16 mouse cellular contexts compared by ENCODE assay signal in genomic region chr1:138174143-138174542, GRCm38 (mm10). TPM values are rescaled to one million over a fixed set of nuclear protein-coding genes. Genes with fewer than 3 reads are reported as not detected.
DNase-seq lines count a peak whose midpoint lies in the region; ATAC-seq and TF ChIP-seq lines count a peak whose summit lies in the region.
"Had no signal": no experiment of that assay in that cellular context is flagged by ENCODE, and none has a peak within 500 bp of the region (broad histone marks: within the 10 kb centered on the region; RNA-seq: fewer than 3 reads in every experiment).

No protein-coding gene starts in this region.

- no peaks in the 10 kb centered on the region for H3K27me3 ChIP-seq in heart, embryonic 15.5 days
- no peaks in the 10 kb centered on the region for H3K27me3 ChIP-seq in intestine, embryonic 16.5 days (replicated peaks; ENCODE audit: control insufficient read depth, insufficient read depth, low read length)
- H3K27me3 ChIP-seq: hindbrain, embryonic 13.5 days; limb, embryonic 13.5 days had no signal

- 75% methylated on average over 4 of the region's 4 CpGs for WGBS in heart, embryonic 15.5 days
- WGBS in macrophage (ENCODE audit: missing documents): 0% methylated on average over 4 of the region's 4 CpGs
- 83% methylated on average over 4 of the region's 4 CpGs for WGBS in intestine, embryonic 16.5 days

- H3K79me2 ChIP-seq in macrophage (ENCODE audit: inconsistent target): peaks cover 59% of the 10 kb centered on the region

- no peaks in the 10 kb centered on the region for H3K36me3 ChIP-seq in heart, embryonic 15.5 days
- H3K36me3 ChIP-seq in macrophage (ENCODE audit: inconsistent target): peaks cover 3% of the 10 kb centered on the region; the same call in 1 of the 2 replicates
- H3K36me3 ChIP-seq in intestine, embryonic 16.5 days (ENCODE audit: control insufficient read depth, insufficient read depth, low read length): no peaks in the 10 kb centered on the region
- H3K36me3 ChIP-seq: hindbrain, embryonic 13.5 days; limb, embryonic 13.5 days had no signal

- TF ChIP-seq POLR2A in bone marrow macrophage, adult 2 months (IDR thresholded peaks at IDR 0.05; ENCODE audit: borderline replicate concordance, low read depth, low read length): no peak

- H3K4me1 ChIP-seq in heart, embryonic 15.5 days (replicated peaks): no peaks in the 10 kb centered on the region
- H3K4me1 ChIP-seq in bone marrow macrophage, adult 2 months (ENCODE audit: control insufficient read depth, insufficient read depth, low read length): peaks cover 20% of the 10 kb centered on the region
- no peaks in the 10 kb centered on the region for H3K4me1 ChIP-seq in intestine, embryonic 16.5 days (ENCODE audit: control insufficient read depth, insufficient read depth, low read length)
- H3K4me1 ChIP-seq: hindbrain, embryonic 13.5 days; limb, embryonic 13.5 days had no signal

- H3K9ac ChIP-seq in heart, embryonic 15.5 days: no peak overlapping the region
- no peak overlapping the region for H3K9ac ChIP-seq in intestine, embryonic 16.5 days (ENCODE audit: low read depth, low read length)
- H3K9ac ChIP-seq: hindbrain, embryonic 13.5 days; limb, embryonic 13.5 days had no signal

- no peak for ATAC-seq in heart, embryonic 15.5 days (replicated peaks; ENCODE audit: insufficient number of reproducible peaks, insufficient read depth, low FRiP score, low read depth)
- ATAC-seq in intestine, embryonic 16.5 days: no peak

- H3K4me2 ChIP-seq in heart, embryonic 15.5 days: no peak overlapping the region
- no peak overlapping the region for H3K4me2 ChIP-seq in intestine, embryonic 16.5 days (ENCODE audit: low read depth, low read length)
- H3K4me2 ChIP-seq: hindbrain, embryonic 13.5 days; limb, embryonic 13.5 days had no signal

- no peak for DNase-seq in heart, adult 9 months (ENCODE audit: low spot score in 2 of 2)
- peak; percentile 49 for DNase-seq in 416B (ENCODE audit: low read depth)
- DNase-seq in ovary, postnatal 14 days (ENCODE audit: low spot score): no peak
- no peak for DNase-seq in left cerebral cortex, adult 18-20 months (ENCODE audit: low spot score in 2 of 2)
- DNase-seq: adrenal gland, postnatal 36 days; cerebellum, adult 11 months; gastrocnemius, postnatal 25 days; kidney, adult 18-20 months; kidney, postnatal 4 days; lung, postnatal 14 days had no signal

- peak overlapping the region; percentile 18; the same call in 1 of the 2 replicates for H3K4me3 ChIP-seq in heart, embryonic 15.5 days
- H3K4me3 ChIP-seq in bone marrow macrophage, adult 2 months (ENCODE audit: insufficient read depth, low read length): peak overlapping the region; percentile 86
- peak overlapping the region; percentile 83 for H3K4me3 ChIP-seq in macrophage (ENCODE audit: inconsistent target)
- no peak overlapping the region for H3K4me3 ChIP-seq in intestine, embryonic 16.5 days (ENCODE audit: low read length)
- H3K4me3 ChIP-seq: hindbrain, embryonic 13.5 days; limb, embryonic 13.5 days had no signal

- no peak overlapping the region for H3K27ac ChIP-seq in heart, embryonic 15.5 days
- H3K27ac ChIP-seq in bone marrow macrophage, adult 2 months (ENCODE audit: insufficient read depth, low read depth, low read length): peak overlapping the region; percentile 97
- H3K27ac ChIP-seq in macrophage: peak overlapping the region; percentile 97
- H3K27ac ChIP-seq in intestine, embryonic 16.5 days (ENCODE audit: low read length): no peak overlapping the region
- H3K27ac ChIP-seq: hindbrain, embryonic 13.5 days; limb, embryonic 13.5 days had no signal

- no peaks in the 10 kb centered on the region for H3K9me3 ChIP-seq in heart, embryonic 15.5 days (replicated peaks)
- no peaks in the 10 kb centered on the region for H3K9me3 ChIP-seq in intestine, embryonic 16.5 days (ENCODE audit: control insufficient read depth, low read length)
- H3K9me3 ChIP-seq: hindbrain, embryonic 13.5 days; limb, embryonic 13.5 days had no signal

- TF ChIP-seq CTCF in bone marrow macrophage, adult 2 months (IDR thresholded peaks at IDR 0.05; ENCODE audit: low read depth, low read length): no peak

RNA-seq across cellular contexts. Expression of gene Ptprc, which starts 1.4 kb away (rescaled TPM):
- polyA plus RNA-seq in heart, embryonic 15.5 days (2015; fragmentation: Nextera tagmentation; extraction: Ambion mirVana): 2.6 and 12.9 TPM in 2 replicates
- polyA plus RNA-seq in bone marrow macrophage, adult 2 months (2012; ENCODE audit: insufficient read depth, insufficient read length, missing spikeins): 565 and 582 TPM in 2 replicates
- 1,000 to 10,000 TPM in 25 of 26 experiments, 100 to 1,000 TPM in 1; 921 to 3,220 (median 1,884) TPM for total RNA-seq in macrophage (2018; cell fraction: chromatin; rRNA removed)
- total RNA-seq in macrophage (2018; cell fraction: cytosol; rRNA removed): 100 to 1,000 TPM; 188 to 418 (median 295) TPM
- 1,000 to 10,000 TPM in 25 of 26 experiments, 100 to 1,000 TPM in 1; 684 to 2,114 (median 1,348) TPM for total RNA-seq in macrophage (2018; cell fraction: nucleus; rRNA removed)
- polyA plus RNA-seq in macrophage (2018): 131 to 243 TPM (median 195 TPM) in 3 replicates
- total RNA-seq in left cerebral cortex, adult 18-20 months (2021): 1 to 10 TPM; 2.4 to 2.5 TPM
- polyA plus RNA-seq in intestine, embryonic 16.5 days (2015; fragmentation: Nextera tagmentation; extraction: Ambion mirVana): 4.8 and 5.1 TPM in 2 replicates

Comparison
In these comparisons a context has a peak if more than half of its experiments do, and no peak if none do; other contexts are left out.
1. H3K27ac ChIP-seq: peak in bone marrow macrophage, adult 2 months (single experiment) and macrophage (single experiment); none in heart, embryonic 15.5 days (single experiment) and intestine, embryonic 16.5 days (single experiment).